Mouse (Mus musculus) kidney, embryonic 14.5 days (tissue): ENCODE measurements around the gene Fam107b. TPM values are rescaled to one million over a fixed set of nuclear protein-coding genes. Genes with fewer than 3 reads are reported as not detected.

ENCODE experiments used
- ATAC-seq: fragments of 200-750 bp; cut with Nextera tagmentation; 2 replicates; pipeline ENCODE4 v1.8.0; 2017; ENCODE audit warnings: moderate number of reproducible peaks, mild to moderate bottlenecking, moderate TSS enrichment, moderate library complexity; ENCODE audit not compliant: low FRiP score, low TSS enrichment
- H3K27ac ChIP-seq: fragments of 300-500 bp; sonication (generic); 2 replicates; pipeline ENCODE4 v1.5.1; 2014; ENCODE audit warnings: low read depth, mild to moderate bottlenecking, low read length, moderate library complexity, mixed read lengths
- H3K27me3 ChIP-seq: fragments of 300-500 bp; sonication (generic); 2 replicates; pipeline ENCODE4 v1.6.1; 2014; ENCODE audit warnings: mild to moderate bottlenecking, low read length; ENCODE audit not compliant: control insufficient read depth, insufficient read depth
- H3K36me3 ChIP-seq: fragments of 300-500 bp; sonication (generic); 2 replicates; pipeline ENCODE4 v1.6.1; 2014; ENCODE audit warnings: low read length, mixed read lengths; ENCODE audit not compliant: control insufficient read depth, insufficient read depth
- H3K4me1 ChIP-seq: fragments of 300-500 bp; sonication (generic); 2 replicates; pipeline ENCODE4 v1.6.1; 2014; ENCODE audit warnings: low read length, mixed read lengths; ENCODE audit not compliant: control insufficient read depth, insufficient read depth
- H3K4me2 ChIP-seq: fragments of 300-500 bp; sonication (generic); replicated peaks from 2 replicates; pipeline ENCODE4 v1.6.1; 2014; ENCODE audit warnings: low read depth, mild to moderate bottlenecking, low read length
- H3K4me3 ChIP-seq: fragments of 300-500 bp; sonication (generic); 2 replicates; pipeline ENCODE4 v1.5.1; 2014; ENCODE audit warnings: mild to moderate bottlenecking, low read length
- H3K9ac ChIP-seq: fragments of 300-500 bp; sonication (generic); 2 replicates; pipeline ENCODE4 v1.6.1; 2014; ENCODE audit warnings: low read depth, mild to moderate bottlenecking, low read length, moderate library complexity
- H3K9me3 ChIP-seq: fragments of 300-500 bp; sonication (generic); 2 replicates; pipeline ENCODE4 v1.6.1; 2016; ENCODE audit warnings: low read length; ENCODE audit not compliant: control insufficient read depth
- WGBS: fragments of 180-500 bp; shearing (Covaris S2); extraction: QIAGEN DNeasy Blood & Tissue Kit; methylation state at CpG from one replicate; pipeline ENCODE4 v1.1.7; 2014; 5-methylcytosine and 5-hydroxymethylcytosine counted together
- polyA plus RNA-seq: library from polyadenylated mRNA; unstranded; fragments of >200 nt; fragmentation: Nextera tagmentation; extraction: Ambion mirVana; gene quantifications from 2 replicates; pipeline ENCODE4 v1.2.1, GENCODE M21; 2014

The Fam107b gene
- polyA plus RNA-seq, 1 experiment from 2014 or later = 77.0 TPM

DNA sequence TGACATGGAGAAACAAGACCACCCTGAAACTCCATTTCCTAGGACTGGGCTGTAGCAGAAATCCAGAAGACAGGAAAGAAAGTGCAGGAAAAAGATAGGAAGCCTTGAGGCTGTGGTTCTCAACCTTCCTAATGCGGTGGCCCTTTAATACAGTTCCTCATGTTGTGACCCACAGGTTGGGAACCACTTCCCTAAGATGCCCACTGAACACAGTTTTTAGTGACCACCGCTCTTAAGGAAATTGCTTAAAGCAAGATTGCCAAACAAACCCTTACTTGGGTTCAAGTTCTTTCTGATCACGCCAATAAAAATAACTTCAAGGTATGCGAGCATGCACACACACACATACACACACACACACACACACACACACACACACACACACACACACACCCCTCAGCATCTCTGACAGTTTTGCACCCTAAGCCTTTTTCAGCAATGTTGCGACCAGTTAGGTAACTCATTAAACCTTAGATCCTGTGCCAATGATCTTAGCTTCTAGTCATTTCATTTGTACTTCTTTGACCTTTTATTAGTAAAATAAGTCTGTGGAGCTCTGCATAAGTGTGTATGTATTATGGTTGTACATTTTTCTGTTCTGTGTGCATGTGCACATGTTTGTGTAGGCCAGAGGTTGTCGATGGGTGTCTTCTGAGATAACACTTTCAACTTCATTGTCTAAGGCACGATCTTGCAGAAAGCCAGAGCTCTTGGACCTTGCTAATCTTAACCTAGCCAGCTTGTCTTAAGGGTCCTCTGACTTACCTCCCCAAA, 53.1 kb downstream of the Fam107b start:
- WGBS = 91% methylated on average over 7 of the region's 7 CpGs
- Histone ChIP-seq H3K4me1 (no peaks in the 10 kb centered on the region), H3K36me3 (no peaks in the 10 kb centered on the region), H3K27me3 (no peaks in the 10 kb centered on the region), H3K27ac (no peak overlapping the region), H3K4me3 (no peak overlapping the region), H3K9ac (no peak overlapping the region), H3K4me2 (no peak overlapping the region), H3K9me3 (no peaks in the 10 kb centered on the region)
- ATAC-seq = no peak

DNA sequence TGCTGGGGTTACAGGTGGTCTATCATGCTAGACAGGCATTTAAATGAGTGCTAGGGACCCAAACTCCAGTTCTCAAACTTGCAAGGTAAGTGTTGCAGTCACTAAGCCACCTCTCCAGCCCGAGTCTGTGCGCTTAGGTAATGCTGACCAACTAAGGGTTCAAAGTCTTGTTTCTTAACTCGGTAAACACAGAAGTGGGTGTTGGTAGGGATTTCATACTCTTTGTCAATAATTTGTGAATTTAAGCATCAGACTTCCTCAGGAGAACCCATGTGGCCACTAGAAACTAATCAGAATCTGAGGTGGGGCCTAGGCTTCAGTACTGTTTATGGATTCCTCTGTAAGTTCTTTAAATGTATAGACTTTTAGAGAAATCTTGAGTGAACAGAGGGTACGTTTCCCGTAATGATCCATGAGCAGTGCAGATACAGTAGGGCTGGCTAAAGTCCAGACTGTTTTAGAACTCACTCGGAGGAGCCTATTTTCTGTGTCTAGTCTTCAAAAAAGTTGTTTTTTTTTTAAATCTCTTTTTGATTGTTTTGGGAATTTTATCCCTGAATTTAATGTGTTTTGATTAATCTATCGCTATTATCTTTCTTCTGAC, 53.8 kb downstream of the Fam107b start:
- Histone ChIP-seq H3K4me2 (no peak overlapping the region), H3K9ac (no peak overlapping the region), H3K9me3 (no peaks in the 10 kb centered on the region), H3K4me1 (no peaks in the 10 kb centered on the region), H3K27ac (no peak overlapping the region), H3K4me3 (no peak overlapping the region), H3K36me3 (no peaks in the 10 kb centered on the region), H3K27me3 (no peaks in the 10 kb centered on the region)
- no peak for ATAC-seq
- 91% methylated on average over 7 of the region's 7 CpGs for WGBS

DNA sequence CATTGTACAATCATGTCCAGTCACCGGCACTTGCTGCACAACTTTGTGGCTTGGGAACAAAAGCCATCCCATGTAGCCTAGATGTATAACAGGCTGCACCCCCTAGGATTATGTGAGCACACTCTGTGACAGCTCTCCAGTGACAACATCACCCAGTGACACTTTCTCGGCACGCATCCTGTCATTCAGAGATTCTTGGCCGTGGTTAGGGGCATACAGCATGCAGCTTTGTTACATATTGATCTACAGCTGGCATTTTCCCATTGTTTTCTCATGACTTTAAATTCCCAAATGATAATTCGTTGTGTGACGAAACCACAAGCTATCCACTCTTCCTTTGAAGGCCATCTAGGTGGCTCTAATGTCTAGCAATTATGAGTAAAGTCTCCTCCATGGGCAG, 58.8 kb downstream of the Fam107b start:
- H3K27ac ChIP-seq = no peak overlapping the region
- H3K4me1 ChIP-seq = no peaks in the 10 kb centered on the region
- H3K36me3 ChIP-seq = no peaks in the 10 kb centered on the region
- no peaks in the 10 kb centered on the region for H3K9me3 ChIP-seq
- H3K4me2 ChIP-seq = no peak overlapping the region
- no peak overlapping the region for H3K9ac ChIP-seq
- 85% methylated on average over 6 of the region's 6 CpGs for WGBS
- ATAC-seq = no peak
- no peak overlapping the region for H3K4me3 ChIP-seq
- H3K27me3 ChIP-seq = no peaks in the 10 kb centered on the region

DNA sequence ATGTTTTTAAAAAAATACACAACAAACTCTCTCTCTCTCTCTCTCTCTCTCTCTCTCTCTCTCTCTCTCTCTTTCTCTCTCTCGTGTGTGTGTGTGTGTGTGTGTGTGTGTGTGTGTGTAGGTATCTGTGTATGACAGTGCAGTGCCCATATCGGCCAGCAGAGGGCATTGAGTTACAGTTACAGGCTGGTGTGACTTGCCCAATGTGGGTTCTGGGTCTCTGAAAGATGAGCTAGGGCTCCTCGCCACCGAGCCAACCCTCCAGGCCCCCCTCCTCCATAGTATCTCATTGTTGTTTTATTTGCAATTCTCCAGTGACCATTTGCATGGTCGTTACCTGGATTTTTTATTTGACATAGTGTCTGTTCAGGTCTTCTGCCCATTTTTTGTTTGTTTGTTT, 59.5 kb downstream of the Fam107b start:
- no peak for ATAC-seq
- Histone ChIP-seq H3K4me3 (no peak overlapping the region), H3K9ac (no peak overlapping the region), H3K36me3 (no peaks in the 10 kb centered on the region), H3K27ac (no peak overlapping the region), H3K4me2 (no peak overlapping the region), H3K4me1 (no peaks in the 10 kb centered on the region), H3K27me3 (no peaks in the 10 kb centered on the region), H3K9me3 (no peaks in the 10 kb centered on the region)
- WGBS = 86% methylated on average over 5 of the region's 5 CpGs

GRCm38 (mm10) chr2:3630769-3631477, 60.6 kb downstream of the Fam107b start:
- Histone ChIP-seq H3K4me3 (no peak overlapping the region), H3K9ac (no peak overlapping the region), H3K4me2 (no peak overlapping the region), H3K36me3 (no peaks in the 10 kb centered on the region), H3K9me3 (no peaks in the 10 kb centered on the region), H3K4me1 (no peaks in the 10 kb centered on the region), H3K27me3 (no peaks in the 10 kb centered on the region), H3K27ac (no peak overlapping the region)
- no peak for ATAC-seq
- 84% methylated on average over 5 of the region's 5 CpGs for WGBS

- WGBS = 83% methylated on average over 9 of the region's 9 CpGs
- no peaks in the 10 kb centered on the region for H3K4me1 ChIP-seq
- H3K9me3 ChIP-seq = no peaks in the 10 kb centered on the region
- no peak overlapping the region for H3K9ac ChIP-seq
- H3K4me3 ChIP-seq = no peak overlapping the region
- H3K4me2 ChIP-seq = no peak overlapping the region
- no peaks in the 10 kb centered on the region for H3K27me3 ChIP-seq
- ATAC-seq = no peak
- no peaks in the 10 kb centered on the region for H3K36me3 ChIP-seq
- no peak overlapping the region for H3K27ac ChIP-seq
These were observed 62.8 kb downstream of the Fam107b start for GRCm38 (mm10) chr2:3633137-3633536.

GRCm38 (mm10) chr2:3636771-3637170, 66.5 kb downstream of the Fam107b start:
- no peaks in the 10 kb centered on the region for H3K9me3 ChIP-seq
- H3K4me2 ChIP-seq = no peak overlapping the region
- H3K36me3 ChIP-seq = no peaks in the 10 kb centered on the region
- no peak overlapping the region for H3K27ac ChIP-seq
- ATAC-seq = no peak
- no peaks in the 10 kb centered on the region for H3K4me1 ChIP-seq
- WGBS = 92% methylated on average over 5 of the region's 5 CpGs
- H3K27me3 ChIP-seq = no peaks in the 10 kb centered on the region
- no peak overlapping the region for H3K9ac ChIP-seq
- no peak overlapping the region for H3K4me3 ChIP-seq

GRCm38 (mm10) chr2:3641001-3641770, 70.9 kb downstream of the Fam107b start:
- H3K9ac ChIP-seq = no peak overlapping the region
- no peaks in the 10 kb centered on the region for H3K36me3 ChIP-seq
- no peak for ATAC-seq
- no peaks in the 10 kb centered on the region for H3K27me3 ChIP-seq
- no peak overlapping the region for H3K4me3 ChIP-seq
- H3K4me1 ChIP-seq = no peaks in the 10 kb centered on the region
- H3K27ac ChIP-seq = no peak overlapping the region
- H3K4me2 ChIP-seq = no peak overlapping the region
- 75% methylated on average over 9 of the region's 9 CpGs for WGBS
- H3K9me3 ChIP-seq = no peaks in the 10 kb centered on the region
